In the genomic region with DNA sequence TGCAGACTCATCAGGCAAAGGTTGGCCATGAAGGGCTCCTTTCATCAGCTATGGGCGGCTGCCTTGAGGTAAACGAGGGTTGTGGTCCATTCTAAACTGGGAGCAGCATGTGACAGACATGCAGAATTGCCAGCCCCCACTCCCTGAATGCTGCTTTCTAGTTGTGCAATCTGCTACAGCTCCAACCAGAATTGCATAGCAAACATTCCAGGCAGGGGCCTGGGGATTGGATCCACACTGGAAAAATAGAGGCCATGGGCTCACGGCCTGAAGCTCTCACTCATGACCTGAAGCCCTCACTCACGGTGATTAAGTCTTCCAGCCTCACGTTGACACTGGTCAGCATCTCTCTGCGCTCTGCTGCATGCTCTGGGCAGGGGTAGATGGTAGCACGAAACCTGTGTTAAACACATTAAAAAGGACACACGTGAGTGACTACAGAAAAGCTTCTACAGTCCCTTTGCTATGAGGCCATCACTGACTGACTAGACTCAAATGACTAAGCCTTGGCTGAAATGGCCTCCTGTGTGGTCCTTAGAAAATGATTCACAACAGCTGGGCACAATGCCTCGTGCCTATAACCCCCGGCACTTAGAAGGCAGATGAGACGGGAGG, we compare ENCODE assay signal across 9 mouse cellular contexts. TPM values are rescaled to one million over a fixed set of nuclear protein-coding genes. Genes with fewer than 3 reads are reported as not detected.
DNase-seq lines count a peak whose midpoint lies in the region; ATAC-seq and TF ChIP-seq lines count a peak whose summit lies in the region.
"Had no signal": no experiment of that assay in that cellular context is flagged by ENCODE, and none has a peak within 500 bp of the region (broad histone marks: within the 10 kb centered on the region; RNA-seq: fewer than 3 reads in every experiment).

No protein-coding gene starts in this region.

- no peak overlapping the region for H3K9ac ChIP-seq in hindbrain, embryonic 11.5 days (ENCODE audit: low read depth, low read length)
- no peak overlapping the region for H3K9ac ChIP-seq in hindbrain, embryonic 12.5 days
- H3K9ac ChIP-seq in heart, embryonic 11.5 days (ENCODE audit: low read depth, low read length), result no peak overlapping the region
- no peak overlapping the region for H3K9ac ChIP-seq in stomach, embryonic 14.5 days (replicated peaks; ENCODE audit: low read depth, low read length)
- no peak overlapping the region for H3K9ac ChIP-seq in forebrain, embryonic 16.5 days (replicated peaks; ENCODE audit: low read depth, low read length)
- no peak overlapping the region for H3K9ac ChIP-seq in midbrain, embryonic 15.5 days

- no peaks in the 10 kb centered on the region for H3K27me3 ChIP-seq in hindbrain, embryonic 11.5 days (ENCODE audit: control insufficient read depth, insufficient read depth, low read length)
- H3K27me3 ChIP-seq in hindbrain, embryonic 12.5 days, result no peaks in the 10 kb centered on the region
- H3K27me3 ChIP-seq in heart, embryonic 11.5 days (ENCODE audit: control insufficient read depth, insufficient read depth, low read length), result no peaks in the 10 kb centered on the region
- no peaks in the 10 kb centered on the region for H3K27me3 ChIP-seq in stomach, embryonic 14.5 days (ENCODE audit: control insufficient read depth, insufficient read depth, low read length)
- H3K27me3 ChIP-seq in forebrain, embryonic 16.5 days (replicated peaks; ENCODE audit: control insufficient read depth, insufficient read depth, low read length), result no peaks in the 10 kb centered on the region
- H3K27me3 ChIP-seq in midbrain, embryonic 15.5 days (replicated peaks), result no peaks in the 10 kb centered on the region
- H3K27me3 ChIP-seq in thymus, adult 2 months (ENCODE audit: control insufficient read depth, insufficient read depth, low read length), result no peaks in the 10 kb centered on the region

- DNase-seq in hindbrain, embryonic 11.5 days (ENCODE audit: low spot score), result peak; percentile 8
- peak; percentile 37 for DNase-seq in kidney, postnatal 14 days
- no peak for DNase-seq in thymus, adult 2 months

- TF ChIP-seq POLR2A in thymus, adult 2 months (IDR thresholded peaks at IDR 0.05; ENCODE audit: control insufficient read depth, extremely low read depth, insufficient read depth, low read length, poor library complexity), result no peak

- no peak overlapping the region for H3K27ac ChIP-seq in hindbrain, embryonic 11.5 days (ENCODE audit: low read depth, low read length)
- no peak overlapping the region for H3K27ac ChIP-seq in hindbrain, embryonic 12.5 days
- peak overlapping the region; percentile 70 for H3K27ac ChIP-seq in heart, embryonic 11.5 days (ENCODE audit: low read depth, low read length)
- peak overlapping the region; percentile 4; the same call in 1 of the 2 replicates for H3K27ac ChIP-seq in stomach, embryonic 14.5 days (ENCODE audit: low read length)
- H3K27ac ChIP-seq in forebrain, embryonic 16.5 days (ENCODE audit: low read length), result no peak overlapping the region
- no peak overlapping the region for H3K27ac ChIP-seq in midbrain, embryonic 15.5 days
- no peak overlapping the region for H3K27ac ChIP-seq in thymus, adult 2 months (ENCODE audit: control insufficient read depth, insufficient read depth, low read length)

- no peaks in the 10 kb centered on the region for H3K4me1 ChIP-seq in hindbrain, embryonic 11.5 days (replicated peaks; ENCODE audit: control insufficient read depth, insufficient read depth, low read length)
- peaks cover 7% of the 10 kb centered on the region; the same call in 1 of the 2 replicates for H3K4me1 ChIP-seq in hindbrain, embryonic 12.5 days
- peaks cover 17% of the 10 kb centered on the region for H3K4me1 ChIP-seq in heart, embryonic 11.5 days (ENCODE audit: control insufficient read depth, insufficient read depth, low read length)
- H3K4me1 ChIP-seq in stomach, embryonic 14.5 days (ENCODE audit: control insufficient read depth, insufficient read depth, low read length), result peaks cover 8% of the 10 kb centered on the region; the same call in 1 of the 2 replicates
- no peaks in the 10 kb centered on the region for H3K4me1 ChIP-seq in forebrain, embryonic 16.5 days (replicated peaks; ENCODE audit: control insufficient read depth, insufficient read depth, low read length)
- H3K4me1 ChIP-seq in midbrain, embryonic 15.5 days, result no peaks in the 10 kb centered on the region
- no peaks in the 10 kb centered on the region for H3K4me1 ChIP-seq in thymus, adult 2 months (replicated peaks; ENCODE audit: control insufficient read depth, insufficient read depth, low read length)

- no peak overlapping the region for H3K4me3 ChIP-seq in hindbrain, embryonic 11.5 days (ENCODE audit: low read depth, low read length)
- H3K4me3 ChIP-seq in hindbrain, embryonic 12.5 days, result no peak overlapping the region
- H3K4me3 ChIP-seq in heart, embryonic 11.5 days (ENCODE audit: low read depth, low read length), result no peak overlapping the region
- H3K4me3 ChIP-seq in stomach, embryonic 14.5 days (ENCODE audit: low read depth, low read length), result no peak overlapping the region
- no peak overlapping the region for H3K4me3 ChIP-seq in forebrain, embryonic 16.5 days (replicated peaks; ENCODE audit: low read length)
- H3K4me3 ChIP-seq in midbrain, embryonic 15.5 days, result no peak overlapping the region
- H3K4me3 ChIP-seq in thymus, adult 2 months (ENCODE audit: control insufficient read depth, insufficient read depth, low read length), result no peak overlapping the region

- no peaks in the 10 kb centered on the region for H3K36me3 ChIP-seq in hindbrain, embryonic 11.5 days (ENCODE audit: control insufficient read depth, insufficient read depth, low read length)
- no peaks in the 10 kb centered on the region for H3K36me3 ChIP-seq in hindbrain, embryonic 12.5 days
- no peaks in the 10 kb centered on the region for H3K36me3 ChIP-seq in heart, embryonic 11.5 days (ENCODE audit: control insufficient read depth, insufficient read depth, low read length)
- H3K36me3 ChIP-seq in stomach, embryonic 14.5 days (ENCODE audit: control insufficient read depth, insufficient read depth, low read length), result no peaks in the 10 kb centered on the region
- no peaks in the 10 kb centered on the region for H3K36me3 ChIP-seq in forebrain, embryonic 16.5 days (ENCODE audit: control insufficient read depth, insufficient read depth)
- H3K36me3 ChIP-seq in midbrain, embryonic 15.5 days (replicated peaks), result no peaks in the 10 kb centered on the region
- H3K36me3 ChIP-seq in thymus, adult 2 months (ENCODE audit: control insufficient read depth, insufficient read depth, low read length), result no peaks in the 10 kb centered on the region

- no peak for ATAC-seq in hindbrain, embryonic 11.5 days (ENCODE audit: low FRiP score)
- ATAC-seq in hindbrain, embryonic 12.5 days (ENCODE audit: low FRiP score), result no peak
- ATAC-seq in heart, embryonic 11.5 days (replicated peaks; ENCODE audit: insufficient number of reproducible peaks, low FRiP score, low TSS enrichment), result no peak; the same call in 1 of the 2 replicates
- ATAC-seq in stomach, embryonic 14.5 days (ENCODE audit: insufficient number of reproducible peaks, insufficient read depth, low FRiP score, low read depth), result no peak
- ATAC-seq in forebrain, embryonic 16.5 days, result no peak
- ATAC-seq in midbrain, embryonic 15.5 days (replicated peaks), result no peak

- H3K4me2 ChIP-seq in hindbrain, embryonic 11.5 days (replicated peaks; ENCODE audit: low read depth, low read length), result no peak overlapping the region
- H3K4me2 ChIP-seq in hindbrain, embryonic 12.5 days (replicated peaks), result no peak overlapping the region
- H3K4me2 ChIP-seq in heart, embryonic 11.5 days, result peak overlapping the region; percentile 9; the same call in 1 of the 2 replicates
- no peak overlapping the region for H3K4me2 ChIP-seq in stomach, embryonic 14.5 days (replicated peaks; ENCODE audit: low read depth, low read length)
- no peak overlapping the region for H3K4me2 ChIP-seq in forebrain, embryonic 16.5 days (ENCODE audit: low read length)
- no peak overlapping the region for H3K4me2 ChIP-seq in midbrain, embryonic 15.5 days

- no peak for TF ChIP-seq CTCF in thymus, adult 2 months (IDR thresholded peaks at IDR 0.05; ENCODE audit: borderline replicate concordance, control insufficient read depth, extremely low read depth, insufficient read depth, low read length, poor library complexity)

- H3K9me3 ChIP-seq in hindbrain, embryonic 11.5 days (ENCODE audit: control insufficient read depth, low read length), result no peaks in the 10 kb centered on the region
- no peaks in the 10 kb centered on the region for H3K9me3 ChIP-seq in hindbrain, embryonic 12.5 days (replicated peaks)
- H3K9me3 ChIP-seq in heart, embryonic 11.5 days (replicated peaks; ENCODE audit: control insufficient read depth, low read length), result no peaks in the 10 kb centered on the region
- H3K9me3 ChIP-seq in stomach, embryonic 14.5 days (ENCODE audit: control insufficient read depth, low read depth, low read length), result no peaks in the 10 kb centered on the region
- no peaks in the 10 kb centered on the region for H3K9me3 ChIP-seq in forebrain, embryonic 16.5 days (ENCODE audit: control insufficient read depth, low read length)
- H3K9me3 ChIP-seq in midbrain, embryonic 15.5 days, result no peaks in the 10 kb centered on the region

- 63% methylated on average over 11 of the region's 11 CpGs for WGBS in hindbrain, embryonic 11.5 days
- WGBS in hindbrain, embryonic 12.5 days, result 61% methylated on average over 11 of the region's 11 CpGs
- WGBS in heart, embryonic 11.5 days (ENCODE audit: insufficient replicate concordance), result 43% methylated on average over 11 of the region's 11 CpGs
- WGBS in stomach, embryonic 14.5 days, result 47% methylated on average over 11 of the region's 11 CpGs
- 61% methylated on average over 11 of the region's 11 CpGs for WGBS in forebrain, embryonic 16.5 days
- WGBS in midbrain, embryonic 15.5 days, result 57% methylated on average over 11 of the region's 11 CpGs
- 88% methylated on average over 11 of the region's 11 CpGs for WGBS in thymus, adult 2 months

RNA-seq across cellular contexts. Expression of gene Tmem213, which starts 27.2 kb away (rescaled TPM):
- polyA plus RNA-seq in hindbrain, embryonic 11.5 days (2014; fragmentation: Nextera tagmentation; extraction: Ambion mirVana), result not detected in 2 replicates
- not detected in 2 replicates for polyA plus RNA-seq in hindbrain, embryonic 12.5 days (2016; fragmentation: Nextera tagmentation; extraction: Ambion mirVana)
- polyA plus RNA-seq in heart, embryonic 11.5 days (2014; fragmentation: Nextera tagmentation; extraction: Ambion mirVana), result not detected in 2 replicates
- polyA plus RNA-seq in stomach, embryonic 14.5 days (2014; fragmentation: Nextera tagmentation; extraction: Ambion mirVana), result 0.59 and 1.00 TPM in 2 replicates
- not detected in 2 replicates for polyA plus RNA-seq in forebrain, embryonic 16.5 days (2015; fragmentation: Nextera tagmentation; extraction: Ambion mirVana)
- not detected in 2 replicates for polyA plus RNA-seq in midbrain, embryonic 15.5 days (2015; fragmentation: Nextera tagmentation; extraction: Ambion mirVana)
- 0.38 TPM in 1 of 2 replicates, not detected in the other for polyA plus RNA-seq in thymus, adult 2 months (2012; rRNA removed)
- polyA plus RNA-seq: neural tube, embryonic 14.5 days had no signal

RNA-seq across cellular contexts. Expression of gene Svopl, which starts 35.0 kb away (rescaled TPM):
- 2.6 and 3.4 TPM in 2 replicates for polyA plus RNA-seq in hindbrain, embryonic 11.5 days (2014; fragmentation: Nextera tagmentation; extraction: Ambion mirVana)
- polyA plus RNA-seq in hindbrain, embryonic 12.5 days (2016; fragmentation: Nextera tagmentation; extraction: Ambion mirVana), result 3.9 and 4.2 TPM in 2 replicates
- 0.15 and 0.30 TPM in 2 replicates for polyA plus RNA-seq in heart, embryonic 11.5 days (2014; fragmentation: Nextera tagmentation; extraction: Ambion mirVana)
- polyA plus RNA-seq in stomach, embryonic 14.5 days (2014; fragmentation: Nextera tagmentation; extraction: Ambion mirVana), result 0.73 and 0.85 TPM in 2 replicates
- 0.81 and 0.95 TPM in 2 replicates for polyA plus RNA-seq in forebrain, embryonic 16.5 days (2015; fragmentation: Nextera tagmentation; extraction: Ambion mirVana)
- polyA plus RNA-seq in midbrain, embryonic 15.5 days (2015; fragmentation: Nextera tagmentation; extraction: Ambion mirVana), result 0.97 and 0.98 TPM in 2 replicates
- 0.13 and 0.50 TPM in 2 replicates for polyA plus RNA-seq in thymus, adult 2 months (2012; rRNA removed)

RNA-seq across cellular contexts. Expression of gene Atp6v0a4, which starts 42.6 kb away (rescaled TPM):
- not detected in 2 replicates for polyA plus RNA-seq in hindbrain, embryonic 11.5 days (2014; fragmentation: Nextera tagmentation; extraction: Ambion mirVana)
- polyA plus RNA-seq in hindbrain, embryonic 12.5 days (2016; fragmentation: Nextera tagmentation; extraction: Ambion mirVana), result 0.10 TPM in 1 of 2 replicates, not detected in the other
- 0.34 TPM in 1 of 2 replicates, not detected in the other for polyA plus RNA-seq in heart, embryonic 11.5 days (2014; fragmentation: Nextera tagmentation; extraction: Ambion mirVana)
- 3.7 and 5.0 TPM in 2 replicates for polyA plus RNA-seq in stomach, embryonic 14.5 days (2014; fragmentation: Nextera tagmentation; extraction: Ambion mirVana)
- polyA plus RNA-seq in forebrain, embryonic 16.5 days (2015; fragmentation: Nextera tagmentation; extraction: Ambion mirVana), result 0.09 and 0.27 TPM in 2 replicates
- 0.24 and 0.25 TPM in 2 replicates for polyA plus RNA-seq in midbrain, embryonic 15.5 days (2015; fragmentation: Nextera tagmentation; extraction: Ambion mirVana)
- 0.54 and 1.2 TPM in 2 replicates for polyA plus RNA-seq in thymus, adult 2 months (2012; rRNA removed)

Comparison
In these comparisons a context has a peak if more than half of its experiments do, and no peak if none do; other contexts are left out.
1. H3K27ac ChIP-seq: peak in heart, embryonic 11.5 days (single experiment) and stomach, embryonic 14.5 days (single experiment); none in hindbrain, embryonic 11.5 days (single experiment), hindbrain, embryonic 12.5 days (single experiment), forebrain, embryonic 16.5 days (single experiment), midbrain, embryonic 15.5 days (single experiment) and thymus, adult 2 months (single experiment).